Mouse (Mus musculus) lung, postnatal 0 days (tissue): ENCODE results near the gene Cplx3.

Source experiments
- CTCF ChIP-seq: IDR thresholded peaks from 2 replicates; pipeline ENCODE4 v1.5.1; 2016; ENCODE audit warnings: antibody characterized with exemption, mild to moderate bottlenecking
- EP300 ChIP-seq: IDR thresholded peaks from 2 replicates; pipeline ENCODE4 v1.6.1; 2016; ENCODE audit warnings: antibody characterized with exemption, mild to moderate bottlenecking, control low read depth

GRCm38 (mm10) chr9:57612587-57612986 is 6.5 kb upstream of the Cplx3 start:
- TF ChIP-seq CTCF: no peak
- no peak for TF ChIP-seq EP300
